Mouse (Mus musculus) lung, adult 18-20 months (tissue): ENCODE data around the gene Cdc73.
"Not testable (repeated sequence)": the region's sequence is repeated elsewhere in the genome, so short reads cannot be mapped to it uniquely, and the experiment has no call there.

ENCODE experiments used
- DNase-seq, 2 experiments: peaks; one replicate each; pipeline ENCODE4 v3.0.0; 2022; ENCODE audit warnings: mixed read lengths in 2 of 2

Gene Cdc73

DNA sequence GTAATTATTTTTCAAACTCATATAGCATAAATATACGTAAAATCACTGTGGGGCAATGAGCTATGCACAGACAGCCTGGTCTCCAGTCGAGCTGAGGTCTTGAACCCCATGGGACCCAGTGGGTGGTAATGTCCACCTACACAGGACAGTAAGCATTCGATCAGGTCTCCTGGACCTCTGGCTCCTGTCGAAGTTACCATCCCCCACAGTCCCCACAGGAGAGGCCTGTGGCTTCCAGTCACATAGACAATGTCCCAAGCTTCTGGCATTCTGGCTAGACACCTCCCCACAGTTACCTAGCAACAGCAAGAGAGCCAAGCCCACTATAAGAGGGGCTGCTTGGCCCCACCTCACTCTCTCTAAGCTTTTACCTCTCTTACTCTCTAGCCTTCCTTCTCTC is 37.9 kb downstream of the Cdc73 start:
- not testable (repeated sequence) for DNase-seq

DNA sequence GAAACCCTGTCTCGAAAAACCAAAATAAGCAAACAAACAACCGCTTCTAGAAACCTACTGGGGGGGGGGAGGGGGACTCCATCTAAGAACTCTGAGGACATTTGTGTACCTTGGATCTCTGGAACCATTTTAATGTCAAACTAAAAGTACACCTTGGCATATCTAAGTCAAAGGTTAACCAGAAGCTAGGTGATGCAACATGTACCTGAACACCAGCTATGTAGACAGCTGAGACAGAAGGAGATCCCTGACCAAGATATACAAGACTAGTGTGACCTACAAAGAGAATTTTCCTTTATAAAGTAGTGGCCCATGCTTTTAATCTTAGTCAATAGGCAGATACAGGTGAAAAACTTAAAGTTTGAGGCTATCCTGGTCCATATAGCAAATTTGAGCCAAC is 39.5 kb downstream of the Cdc73 start:
- no peak for DNase-seq

DNA sequence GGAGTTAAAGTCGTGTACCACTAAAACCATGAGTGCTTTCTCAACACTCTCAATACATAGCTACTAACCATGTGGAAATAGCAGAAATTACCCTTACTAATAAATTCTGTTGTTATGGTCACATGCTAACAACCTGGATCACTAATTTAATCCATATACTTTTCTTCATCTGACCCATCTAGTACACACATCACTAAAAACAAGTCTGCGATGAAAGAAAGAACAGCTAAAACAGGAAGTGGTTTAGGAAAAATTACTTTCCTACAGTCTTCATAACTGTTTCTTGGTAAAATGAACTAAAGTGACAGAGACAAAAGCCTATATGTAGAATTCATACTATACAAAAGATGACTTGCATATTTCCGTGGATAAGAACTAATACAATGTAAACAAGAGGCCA is 49.0 kb downstream of the Cdc73 start:
- no peak for DNase-seq

DNA sequence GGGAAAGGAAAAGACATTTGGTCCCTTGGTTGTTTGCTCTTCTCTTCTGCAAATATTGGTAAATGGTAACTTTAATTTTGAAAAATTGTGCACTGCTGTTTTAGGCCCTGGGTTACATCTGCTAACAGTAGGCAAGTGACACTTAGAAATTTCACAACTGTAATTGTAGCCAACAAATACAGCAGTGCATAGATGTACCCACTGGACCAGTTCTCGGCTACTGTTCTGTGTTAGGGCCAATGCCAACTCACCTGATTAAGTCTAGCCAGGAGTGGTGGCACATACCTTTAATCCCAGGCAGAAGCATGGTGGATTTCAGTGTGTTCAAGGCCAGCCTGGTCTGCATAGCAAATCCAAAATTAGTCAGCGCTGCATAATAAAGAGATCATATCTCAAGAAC is 52.4 kb downstream of the Cdc73 start:
- no peak for DNase-seq

DNA sequence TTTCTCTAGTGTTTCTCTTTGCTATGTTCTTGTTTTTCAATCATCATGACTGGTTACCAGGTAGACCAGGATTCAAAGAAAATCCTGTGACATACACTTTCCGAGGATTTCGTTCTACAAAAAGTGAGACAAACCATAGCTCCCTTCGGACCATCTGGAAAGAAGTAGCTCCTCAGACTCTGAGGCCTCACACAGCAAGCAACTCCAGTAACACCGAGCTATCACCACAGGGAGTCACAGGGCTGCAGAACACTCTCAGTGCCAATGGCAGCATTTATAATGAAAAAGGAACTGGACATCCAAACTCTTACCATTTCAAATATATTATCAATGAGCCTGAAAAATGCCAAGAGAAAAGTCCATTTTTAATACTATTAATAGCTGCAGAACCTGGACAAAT is 56.5 kb downstream of the Cdc73 start:
- no peak for DNase-seq

DNA sequence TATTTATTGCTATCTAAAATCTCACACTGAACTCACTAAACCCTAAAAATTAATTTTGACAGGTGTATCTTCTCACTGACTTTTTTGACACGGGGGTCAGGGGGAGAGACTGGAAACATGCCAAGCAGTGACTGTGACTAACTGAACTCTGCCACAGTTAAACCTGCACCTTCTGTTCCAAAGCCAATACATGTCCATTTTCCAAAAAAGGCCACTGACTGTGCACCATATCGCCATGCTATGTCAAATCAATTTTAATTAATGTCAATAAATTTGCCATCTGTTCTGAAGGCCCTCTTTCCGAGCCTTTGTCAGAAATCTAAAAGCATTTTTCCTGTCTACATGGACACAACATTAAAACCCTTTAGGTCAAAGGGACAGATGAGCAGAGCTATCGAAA is 57.3 kb downstream of the Cdc73 start:
- DNase-seq, result no peak

DNA sequence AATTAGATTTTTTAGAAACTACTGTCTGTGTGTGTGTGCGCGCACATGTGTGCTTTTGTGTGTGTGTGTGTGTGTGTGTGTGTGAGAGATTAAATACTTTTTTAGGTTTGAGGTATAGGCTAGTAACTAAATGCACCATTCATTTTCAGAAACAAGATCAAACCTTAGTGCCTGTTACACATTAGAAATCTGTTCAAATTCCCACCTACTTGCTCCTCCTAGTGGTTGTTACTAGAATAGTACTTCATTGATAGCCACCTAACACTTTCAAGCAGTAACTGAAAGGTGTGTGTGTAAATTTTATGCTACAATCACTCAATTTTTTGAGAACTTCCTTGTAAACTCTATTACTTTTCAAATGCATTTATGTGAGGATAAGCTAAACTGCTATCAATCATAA is 58.5 kb downstream of the Cdc73 start:
- DNase-seq, result no peak

DNA sequence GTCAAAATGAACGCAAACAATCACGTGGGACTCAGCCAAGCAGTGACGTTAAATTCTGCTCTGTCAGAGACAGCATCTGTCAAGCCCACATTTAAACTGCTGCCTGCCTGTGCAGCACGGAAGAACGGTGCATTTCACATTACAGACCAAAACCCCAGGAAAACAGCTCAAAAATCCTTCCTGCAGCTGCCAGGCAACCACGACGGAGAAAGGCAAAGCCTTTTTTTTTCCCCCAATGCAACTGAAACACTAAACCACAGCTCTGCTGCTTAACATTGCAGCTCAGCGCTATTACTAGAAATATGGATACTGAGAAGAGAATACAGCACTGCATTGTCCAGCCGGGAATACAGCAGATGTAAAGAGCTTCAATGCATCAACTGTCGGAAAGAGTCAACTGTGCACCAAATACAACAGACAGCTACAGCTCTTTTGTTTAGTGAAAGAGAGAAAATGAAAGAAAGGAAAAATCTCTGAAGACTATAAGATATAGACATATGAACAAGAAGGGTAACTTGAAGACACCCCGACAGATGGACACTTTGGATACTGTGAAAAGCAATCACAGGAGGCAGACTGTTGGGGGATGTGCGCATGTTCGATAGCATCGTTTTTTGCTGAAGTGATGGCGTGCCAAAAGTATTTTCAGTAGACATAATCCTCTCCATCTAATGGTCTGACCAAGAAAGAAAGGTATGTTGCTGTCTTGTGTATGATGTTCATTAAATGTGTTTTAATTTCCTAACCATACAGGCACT is 61.9 kb downstream of the Cdc73 start, which contains the start of gene B3galt2:
B3galt2 (plus strand) TSS at position 15 of the 758 bp plus-strand sequence.
- DNase-seq, result no peak

DNA sequence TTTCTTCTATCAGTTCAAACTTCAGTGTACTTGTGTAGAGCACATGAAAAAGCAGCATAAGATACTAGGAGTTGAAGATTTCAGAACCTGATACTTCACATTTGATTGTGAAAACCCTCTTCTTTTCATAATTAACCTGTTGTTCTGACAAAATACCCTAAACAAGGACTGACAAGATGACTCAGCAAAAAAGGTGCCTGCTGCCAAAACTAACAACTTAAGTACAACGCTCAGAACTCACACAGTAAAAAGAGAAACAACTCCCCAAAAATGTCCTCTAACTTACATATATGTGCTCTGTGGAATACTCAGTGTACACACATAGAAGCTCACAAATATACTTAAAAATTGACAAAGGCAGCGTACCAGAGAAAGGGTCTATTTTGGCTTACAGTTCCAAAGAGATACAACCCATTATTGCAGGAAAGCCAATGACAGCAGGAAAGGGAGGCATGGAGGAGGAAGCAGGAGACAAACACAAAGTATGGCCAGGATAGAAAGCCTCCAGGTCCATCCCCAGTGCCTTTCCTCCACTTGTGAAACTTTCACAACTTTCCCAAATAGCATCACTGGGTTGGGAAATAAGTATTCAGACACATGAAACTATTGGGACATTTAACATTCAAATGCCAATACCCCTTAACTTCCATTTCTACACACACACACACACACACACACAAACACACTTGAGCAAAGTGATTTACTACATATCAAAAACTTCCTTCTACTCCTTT is 69.7 kb downstream of the Cdc73 start:
- DNase-seq, result no peak

DNA sequence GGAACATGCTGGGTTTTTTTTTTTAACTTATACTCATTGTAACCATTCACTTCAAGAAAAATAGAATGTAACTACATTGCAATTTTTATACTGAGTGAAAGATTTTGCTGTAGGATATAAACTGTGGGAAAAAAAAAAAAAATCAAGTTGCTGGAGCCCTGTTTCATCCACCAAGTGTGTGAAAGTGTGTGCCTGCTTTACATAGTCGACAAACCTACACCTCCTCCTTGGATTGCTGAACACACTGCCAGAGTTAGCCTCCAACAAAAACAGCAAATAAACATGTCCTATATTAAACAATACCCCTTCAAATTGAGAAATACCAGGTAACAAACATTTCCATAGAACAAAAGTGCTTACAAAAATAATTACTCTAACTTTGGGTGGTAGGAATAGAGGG is 70.3 kb downstream of the Cdc73 start:
- no peak for DNase-seq

DNA sequence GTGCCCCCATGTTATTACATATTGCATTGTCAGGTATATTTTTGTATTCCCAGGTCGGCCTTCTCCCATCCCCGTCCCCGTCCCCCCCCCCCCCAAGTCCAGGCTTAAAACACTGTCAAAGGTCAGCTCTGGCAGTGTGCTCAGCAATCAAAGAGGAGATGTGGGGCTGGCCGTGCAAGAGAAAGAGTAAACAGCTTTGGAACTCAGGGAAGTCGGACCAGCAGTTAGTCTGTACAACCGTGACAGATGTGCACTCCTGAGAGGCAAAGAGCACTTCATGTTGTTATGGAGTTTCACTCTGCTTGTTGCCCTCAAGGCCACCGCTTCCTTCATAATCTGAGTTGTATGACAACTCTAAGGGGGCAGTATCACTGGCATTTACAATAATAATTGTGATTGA is 71.4 kb downstream of the Cdc73 start:
- DNase-seq, result no peak

DNA sequence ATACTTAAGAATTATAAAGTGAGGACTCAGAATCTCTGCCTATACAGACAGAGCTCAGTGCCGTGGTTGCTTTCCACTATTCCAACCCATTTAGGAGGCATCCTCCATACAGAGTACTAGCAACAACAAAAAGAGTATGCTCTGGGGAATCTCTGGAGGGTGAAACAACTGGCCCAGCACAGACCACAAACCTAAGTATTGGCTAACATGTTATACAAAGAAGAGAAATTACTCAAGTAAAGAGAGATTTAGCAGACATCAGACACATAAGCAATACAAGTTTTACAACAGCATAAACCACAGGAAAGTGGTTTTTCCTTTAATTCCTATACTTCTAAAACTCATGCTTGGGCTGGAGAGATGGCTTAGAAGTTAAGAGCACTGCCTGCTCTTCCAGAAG is 80.1 kb downstream of the Cdc73 start:
- no peak for DNase-seq

DNA sequence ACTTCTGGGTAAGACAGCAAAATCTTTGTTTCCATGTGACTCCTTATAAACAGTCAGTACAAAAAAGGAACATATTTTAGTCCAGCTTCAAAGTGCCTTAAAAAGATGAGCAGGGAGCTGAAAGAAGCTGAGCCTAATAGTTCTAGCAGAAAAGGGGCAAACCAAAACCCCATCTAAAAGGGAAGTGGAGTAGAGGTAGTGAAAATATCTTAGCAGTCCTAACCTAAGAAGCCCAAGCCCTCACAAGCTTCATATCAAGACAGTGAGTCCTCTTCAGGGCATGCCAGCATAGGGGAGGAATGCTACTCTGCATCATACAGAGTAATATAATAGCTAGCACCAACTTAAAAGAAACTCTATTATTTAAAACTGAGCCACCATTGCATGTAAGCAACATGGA is 80.8 kb downstream of the Cdc73 start:
- no peak for DNase-seq

DNA sequence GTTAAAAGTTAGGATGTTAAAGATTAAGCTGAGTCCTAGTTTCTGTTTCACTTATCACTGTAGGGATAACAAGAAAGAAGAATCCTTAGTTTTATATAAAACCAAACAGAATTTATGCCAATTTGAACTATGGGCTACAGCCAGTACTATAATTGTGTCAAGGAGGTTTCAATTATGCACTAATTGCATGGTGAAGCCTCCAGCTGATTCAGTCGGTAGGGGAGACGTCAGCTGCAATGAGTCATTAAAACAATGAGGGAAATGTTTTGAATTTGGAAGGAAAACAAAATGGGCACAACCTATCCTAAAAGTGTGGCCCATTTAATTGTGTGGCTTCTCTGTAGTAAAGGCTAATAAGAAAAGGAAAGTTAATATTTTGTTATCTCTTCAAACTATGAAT is 82.9 kb downstream of the Cdc73 start:
- no peak for DNase-seq

DNA sequence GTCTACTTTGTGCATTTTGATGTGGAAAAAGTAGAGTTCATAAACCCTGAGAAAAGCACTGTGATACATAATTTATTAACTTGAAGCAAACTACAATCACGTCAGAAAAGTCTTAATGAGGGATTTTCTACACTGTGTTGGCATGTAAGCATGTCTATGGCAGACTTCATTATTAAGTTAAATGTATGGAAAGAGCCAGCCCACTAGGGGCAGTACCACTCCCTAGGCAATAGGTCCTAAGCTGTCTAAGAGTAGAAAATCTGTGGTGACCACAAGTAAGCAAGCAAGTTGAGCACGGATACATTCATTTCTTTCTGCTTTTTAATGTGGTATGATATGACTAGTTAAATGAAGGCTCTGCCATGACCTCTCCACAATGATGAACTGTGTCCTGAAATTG is 89.8 kb downstream of the Cdc73 start:
- no peak for DNase-seq

DNA sequence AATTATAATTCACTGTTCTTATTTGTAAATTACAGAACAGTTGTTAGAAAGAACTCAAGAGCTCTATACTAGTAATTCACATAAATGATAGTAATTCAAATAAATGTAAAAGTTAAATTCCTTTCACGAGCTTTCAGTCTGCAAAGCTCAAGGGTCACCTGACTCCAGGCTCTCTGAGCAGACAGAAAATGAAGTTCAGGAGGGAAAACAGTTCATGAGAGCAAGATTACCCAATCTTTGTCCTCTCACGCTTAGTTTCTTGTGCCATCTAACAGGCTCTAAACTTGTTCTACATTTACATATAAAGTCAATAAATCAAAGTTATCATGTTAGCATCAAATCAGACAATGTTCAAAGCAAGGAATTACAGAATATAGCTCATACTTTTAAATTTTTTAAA is 93.8 kb downstream of the Cdc73 start:
- DNase-seq, result no peak

DNA sequence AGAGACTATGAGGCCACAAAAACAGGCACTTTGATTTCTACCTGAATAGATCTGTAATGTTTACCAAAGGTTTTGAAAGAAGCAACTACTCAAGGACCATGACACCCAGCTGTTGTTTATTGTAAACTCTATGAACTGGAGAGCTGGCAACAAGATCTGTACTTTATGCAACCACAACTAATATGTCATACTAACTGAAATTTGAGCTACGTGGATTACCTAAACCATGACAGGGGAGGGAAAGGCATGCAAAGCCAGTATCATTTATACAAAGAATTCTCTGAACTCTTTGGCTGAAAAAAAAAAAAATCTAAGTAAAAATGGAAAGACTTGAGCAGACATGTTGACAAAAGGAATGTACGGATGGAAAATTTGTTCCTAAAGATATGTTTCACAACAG is 105.8 kb downstream of the Cdc73 start:
- DNase-seq, result no peak

DNA sequence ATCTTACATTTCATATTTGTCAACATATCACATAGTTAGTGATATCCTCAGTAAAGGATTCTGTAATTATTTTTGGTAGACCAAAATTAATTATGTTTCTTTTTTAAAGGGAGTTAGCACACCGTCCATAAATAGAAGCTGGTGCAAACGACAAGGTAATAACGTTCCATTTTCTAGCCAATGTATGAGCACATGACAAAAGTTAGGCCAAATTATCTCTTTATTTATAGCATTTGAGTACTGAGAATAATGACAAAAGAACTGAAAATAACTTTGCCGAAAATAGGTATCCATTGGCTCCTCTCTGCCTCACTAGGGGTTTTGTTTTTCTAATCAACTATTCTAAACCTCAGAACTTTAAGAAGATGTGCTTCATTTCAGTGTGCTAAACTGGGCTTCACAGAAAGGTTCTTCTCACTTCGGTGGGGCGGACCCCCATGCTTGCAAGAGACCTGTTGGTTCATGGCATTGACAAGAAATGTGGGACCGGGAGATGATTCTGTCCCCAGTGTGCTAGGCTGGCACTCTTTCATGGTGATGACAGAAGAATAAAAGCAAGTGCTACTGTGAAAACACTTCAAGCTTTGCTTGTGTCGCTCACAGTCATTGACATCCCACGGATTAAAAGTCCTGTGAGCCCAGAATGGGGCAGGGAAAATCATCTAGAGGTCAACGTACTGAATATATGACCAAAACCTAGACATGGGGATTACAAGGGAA is 125.7 kb downstream of the Cdc73 start:
- no peak for DNase-seq

DNA sequence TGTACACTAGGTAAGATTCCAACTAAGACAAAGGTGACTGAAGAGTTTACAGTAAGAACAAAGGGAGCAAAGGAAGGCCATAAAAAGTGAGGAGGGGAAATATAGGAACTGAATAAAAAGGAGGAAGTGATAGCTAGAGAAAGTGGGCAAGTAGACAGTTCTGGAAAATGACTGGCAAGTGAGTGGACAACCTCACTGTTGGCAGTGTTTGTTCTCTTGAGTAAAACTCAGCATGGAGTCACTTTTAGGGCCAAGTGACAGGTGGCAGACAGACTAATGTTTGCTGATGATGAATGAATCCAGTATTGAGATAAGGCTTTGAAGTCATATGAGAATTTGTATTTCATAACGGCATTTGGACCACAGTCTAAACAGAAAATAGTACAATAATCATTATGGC is 144.5 kb downstream of the Cdc73 start:
- DNase-seq, result no peak

DNA sequence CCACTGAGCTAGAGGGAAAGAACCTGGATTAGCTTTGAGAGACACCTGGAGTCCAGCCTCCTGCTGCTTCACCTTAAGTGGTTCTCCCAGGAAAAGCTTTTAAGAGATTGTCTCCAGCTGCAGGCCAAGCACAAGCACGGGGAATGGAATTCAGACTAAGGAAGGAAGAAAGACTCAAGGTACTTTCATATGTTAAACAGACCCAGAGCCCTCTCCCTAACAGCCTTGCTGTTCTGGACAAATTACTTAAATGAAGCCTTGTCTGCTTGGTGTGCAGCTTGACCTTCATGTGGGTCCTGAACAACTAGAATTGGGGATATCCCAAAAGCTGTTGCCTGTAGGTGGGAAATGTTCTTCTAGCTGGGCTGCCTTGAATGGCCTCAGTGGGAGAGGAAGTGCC is 147.2 kb downstream of the Cdc73 start:
- no peak for DNase-seq

DNA sequence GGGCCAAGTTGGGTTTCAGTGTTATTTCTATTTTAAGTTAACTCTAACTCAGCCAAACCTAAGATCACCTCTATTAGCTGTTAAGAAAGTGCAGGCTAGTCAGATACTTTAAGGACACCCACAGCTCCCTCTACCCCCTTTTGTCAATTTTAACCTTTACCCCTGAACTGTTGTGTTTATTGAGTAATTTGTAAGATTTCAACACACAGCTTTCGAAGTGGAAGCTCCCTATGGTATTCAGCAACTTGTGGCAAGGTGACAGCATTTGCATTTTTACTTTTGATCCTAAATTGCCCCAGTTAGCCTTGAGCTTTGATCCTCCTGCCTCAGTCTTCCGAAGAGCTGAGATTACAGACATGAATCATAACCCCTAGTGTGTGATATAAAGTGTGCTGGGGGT is 148.1 kb downstream of the Cdc73 start:
- DNase-seq, result no peak
